Mouse (Mus musculus) olfactory bulb, adult 2 months (tissue): Measurements from ENCODE around the gene Tgfbr1. TPM values are rescaled to one million over a fixed set of nuclear protein-coding genes. Genes with fewer than 3 reads are reported as not detected.

Source experiments
- H3K27ac ChIP-seq: fragments of 200-500 bp; 2 replicates; pipeline ENCODE4 v1.5.1; 2012; ENCODE audit warnings: low read depth, low read length; ENCODE audit not compliant: insufficient read depth
- H3K4me1 ChIP-seq: fragments of 200-500 bp; 2 replicates; pipeline ENCODE4 v1.6.1; 2012; ENCODE audit warnings: low read length; ENCODE audit not compliant: control insufficient read depth, insufficient read depth
- H3K4me3 ChIP-seq: fragments of 200-500 bp; 2 replicates; pipeline ENCODE4 v1.5.1; 2012; ENCODE audit warnings: mild to moderate bottlenecking, low read depth, low read length, moderate library complexity; ENCODE audit not compliant: insufficient read depth
- CTCF ChIP-seq: fragments of 200-500 bp; IDR thresholded peaks from 2 replicates; pipeline ENCODE4 v1.5.1; 2012; ENCODE audit warnings: low read depth, mild to moderate bottlenecking, low read length, moderate library complexity; ENCODE audit not compliant: insufficient read depth
- POLR2A ChIP-seq: fragments of 200-500 bp; IDR thresholded peaks from 2 replicates; pipeline ENCODE4 v1.6.1; 2012; ENCODE audit warnings: mild to moderate bottlenecking, low read depth, low read length, moderate library complexity; ENCODE audit not compliant: insufficient read depth
- WGBS: fragments of 180-500 bp; shearing (Covaris S2); methylation state at CpG from one replicate; pipeline ENCODE4 v1.1.7; 2018; 5-methylcytosine and 5-hydroxymethylcytosine counted together
- polyA plus RNA-seq: library from polyadenylated mRNA; stranded (reverse); fragments of >200 nt; gene quantifications from 2 replicates; pipeline ENCODE4 v1.2.4, GENCODE M21; 2012; ENCODE audit warnings: low replicate concordance; ENCODE audit not compliant: missing spikeins, insufficient read depth, insufficient read length

Gene Tgfbr1
- polyA plus RNA-seq, 1 experiment = not detected

GRCm38 (mm10) chr4:47449116-47449515, 96.1 kb downstream of the Tgfbr1 start:
- Histone ChIP-seq H3K27ac (no peak overlapping the region), H3K4me1 (no peaks in the 10 kb centered on the region), H3K4me3 (no peak overlapping the region)
- 66% methylated on average over 5 of the region's 5 CpGs for WGBS
- TF ChIP-seq POLR2A (no peak), CTCF (no peak)

- H3K4me3 ChIP-seq = no peak overlapping the region
- 27% methylated on average over 18 of the region's 18 CpGs for WGBS
- TF ChIP-seq CTCF (no peak), POLR2A (no peak)
- no peak overlapping the region for H3K27ac ChIP-seq
- no peaks in the 10 kb centered on the region for H3K4me1 ChIP-seq
Observed at GRCm38 (mm10) chr4:47449586-47450522, 96.8 kb downstream of the Tgfbr1 start.

Other genes starting within 250 kb of the Tgfbr1 start
- not detected in 2 replicates for gene Col15a1, start 145.1 kb upstream of the Tgfbr1 start, polyA plus RNA-seq
- gene Alg2, start 121.1 kb downstream of the Tgfbr1 start, polyA plus RNA-seq = not detected in 2 replicates
- gene Sec61b, start 121.4 kb downstream of the Tgfbr1 start, polyA plus RNA-seq = not detected in 2 replicates